Mouse (Mus musculus): Measurements from ENCODE around the gene Kifc3. TPM values are rescaled to one million over a fixed set of nuclear protein-coding genes. Genes with fewer than 3 reads are reported as not detected.

Kifc3 gene
- polyA plus RNA-seq, 2 experiments = 12.7 to 25.9 TPM

- DNase-seq (ENCODE audit: low spot score) (no peak), ATAC-seq (ENCODE audit: low FRiP score, low read depth) (no peak)
- Histone ChIP-seq H3K27ac (replicated peaks; ENCODE audit: low read depth, low read length) (no peak overlapping the region), H3K36me3 (ENCODE audit: control insufficient read depth, insufficient read depth, low read length) (peaks cover 3% of the 10 kb centered on the region), H3K4me2 (replicated peaks; ENCODE audit: low read depth, low read length, severe bottlenecking) (no peak overlapping the region), H3K9me3 (ENCODE audit: control insufficient read depth, low read length) (no peaks in the 10 kb centered on the region), H3K27me3 (ENCODE audit: control insufficient read depth, insufficient read depth, low read length) (no peaks in the 10 kb centered on the region), H3K4me3 (replicated peaks; ENCODE audit: low read length) (no peak overlapping the region), H3K4me1 (ENCODE audit: control insufficient read depth, insufficient read depth, low read length) (no peaks in the 10 kb centered on the region), H3K9ac (ENCODE audit: low read depth, low read length, severe bottlenecking) (no peak overlapping the region)
- no peak for TF ChIP-seq POLR2A (IDR thresholded peaks at IDR 0.05; ENCODE audit: borderline replicate concordance, extremely low read depth, insufficient read depth, insufficient read length)
- 94% methylated on average over 5 of the region's 5 CpGs for WGBS
Measured at GRCm38 (mm10) chr8:95123455-95123854, 79.2 kb downstream of the Kifc3 start.

- H3K4me1 ChIP-seq (ENCODE audit: control insufficient read depth, insufficient read depth, low read length) = no peaks in the 10 kb centered on the region
- DNase-seq (ENCODE audit: low spot score) (peak; percentile 54), ATAC-seq (ENCODE audit: low FRiP score, low read depth) (no peak)
- H3K9me3 ChIP-seq (ENCODE audit: control insufficient read depth, low read length) = no peaks in the 10 kb centered on the region
- H3K27me3 ChIP-seq (ENCODE audit: control insufficient read depth, insufficient read depth, low read length) = no peaks in the 10 kb centered on the region
- no peak overlapping the region for H3K4me2 ChIP-seq (replicated peaks; ENCODE audit: low read depth, low read length, severe bottlenecking)
- H3K4me3 ChIP-seq (replicated peaks; ENCODE audit: low read length) = no peak overlapping the region
- H3K9ac ChIP-seq (ENCODE audit: low read depth, low read length, severe bottlenecking) = no peak overlapping the region
- peaks cover 4% of the 10 kb centered on the region; the same call in 1 of the 2 replicates for H3K36me3 ChIP-seq (ENCODE audit: control insufficient read depth, insufficient read depth, low read length)
- no peak for TF ChIP-seq POLR2A (IDR thresholded peaks at IDR 0.05; ENCODE audit: borderline replicate concordance, extremely low read depth, insufficient read depth, insufficient read length)
- H3K27ac ChIP-seq (replicated peaks; ENCODE audit: low read depth, low read length) = no peak overlapping the region
- 62% methylated on average over 3 of the region's 3 CpGs for WGBS
Measured at GRCm38 (mm10) chr8:95113750-95114149, 88.9 kb downstream of the Kifc3 start.

GRCm38 (mm10) chr8:95113108-95113507 is 89.5 kb downstream of the Kifc3 start:
- no peak overlapping the region for H3K4me2 ChIP-seq (replicated peaks; ENCODE audit: low read depth, low read length, severe bottlenecking)
- no peaks in the 10 kb centered on the region for H3K9me3 ChIP-seq (ENCODE audit: control insufficient read depth, low read length)
- H3K27me3 ChIP-seq (ENCODE audit: control insufficient read depth, insufficient read depth, low read length) = no peaks in the 10 kb centered on the region
- H3K4me3 ChIP-seq (replicated peaks; ENCODE audit: low read length) = no peak overlapping the region
- peaks cover 10% of the 10 kb centered on the region for H3K36me3 ChIP-seq (ENCODE audit: control insufficient read depth, insufficient read depth, low read length)
- TF ChIP-seq POLR2A (IDR thresholded peaks at IDR 0.05; ENCODE audit: borderline replicate concordance, extremely low read depth, insufficient read depth, insufficient read length) = no peak
- no peak overlapping the region for H3K9ac ChIP-seq (ENCODE audit: low read depth, low read length, severe bottlenecking)
- ATAC-seq (ENCODE audit: low FRiP score, low read depth) = no peak
- WGBS = 78% methylated on average over 4 of the region's 4 CpGs
- H3K27ac ChIP-seq (replicated peaks; ENCODE audit: low read depth, low read length) = no peak overlapping the region
- DNase-seq (ENCODE audit: low spot score) = no peak
- no peaks in the 10 kb centered on the region for H3K4me1 ChIP-seq (ENCODE audit: control insufficient read depth, insufficient read depth, low read length)

- H3K27me3 ChIP-seq (ENCODE audit: control insufficient read depth, insufficient read depth, low read length) = no peaks in the 10 kb centered on the region
- H3K4me1 ChIP-seq (ENCODE audit: control insufficient read depth, insufficient read depth, low read length) = no peaks in the 10 kb centered on the region
- DNase-seq (ENCODE audit: low spot score) (no peak), ATAC-seq (ENCODE audit: low FRiP score, low read depth) (no peak)
- H3K27ac ChIP-seq (replicated peaks; ENCODE audit: low read depth, low read length) = no peak overlapping the region
- WGBS = 83% methylated on average over 3 of the region's 3 CpGs
- H3K4me2 ChIP-seq (replicated peaks; ENCODE audit: low read depth, low read length, severe bottlenecking) = no peak overlapping the region
- H3K4me3 ChIP-seq (replicated peaks; ENCODE audit: low read length) = no peak overlapping the region
- H3K36me3 ChIP-seq (ENCODE audit: control insufficient read depth, insufficient read depth, low read length) = peaks cover 13% of the 10 kb centered on the region
- H3K9ac ChIP-seq (ENCODE audit: low read depth, low read length, severe bottlenecking) = no peak overlapping the region
- no peak for TF ChIP-seq POLR2A (IDR thresholded peaks at IDR 0.05; ENCODE audit: borderline replicate concordance, extremely low read depth, insufficient read depth, insufficient read length)
- no peaks in the 10 kb centered on the region for H3K9me3 ChIP-seq (ENCODE audit: control insufficient read depth, low read length)
Measured at GRCm38 (mm10) chr8:95112594-95112993, 90.0 kb downstream of the Kifc3 start.

GRCm38 (mm10) chr8:95107306-95107705 is 95.3 kb downstream of the Kifc3 start:
- 85% methylated on average over 13 of the region's 13 CpGs for WGBS
- H3K27me3 ChIP-seq (ENCODE audit: control insufficient read depth, insufficient read depth, low read length) = no peaks in the 10 kb centered on the region
- peaks cover 40% of the 10 kb centered on the region for H3K36me3 ChIP-seq (ENCODE audit: control insufficient read depth, insufficient read depth, low read length)
- no peak for DNase-seq (ENCODE audit: low spot score)
- no peak overlapping the region for H3K27ac ChIP-seq (replicated peaks; ENCODE audit: low read depth, low read length)
- no peak overlapping the region for H3K4me2 ChIP-seq (replicated peaks; ENCODE audit: low read depth, low read length, severe bottlenecking)
- H3K9me3 ChIP-seq (ENCODE audit: control insufficient read depth, low read length) = no peaks in the 10 kb centered on the region
- H3K4me3 ChIP-seq (replicated peaks; ENCODE audit: low read length) = no peak overlapping the region
- no peak for ATAC-seq (ENCODE audit: low FRiP score, low read depth)
- no peak overlapping the region for H3K9ac ChIP-seq (ENCODE audit: low read depth, low read length, severe bottlenecking)
- TF ChIP-seq POLR2A (IDR thresholded peaks at IDR 0.05; ENCODE audit: borderline replicate concordance, extremely low read depth, insufficient read depth, insufficient read length) = no peak
- H3K4me1 ChIP-seq (ENCODE audit: control insufficient read depth, insufficient read depth, low read length) = no peaks in the 10 kb centered on the region

- DNase-seq (ENCODE audit: low spot score) (no peak), ATAC-seq (ENCODE audit: low FRiP score, low read depth) (no peak)
- H3K36me3 ChIP-seq (ENCODE audit: control insufficient read depth, insufficient read depth, low read length) = peaks cover 65% of the 10 kb centered on the region
- no peak overlapping the region for H3K9ac ChIP-seq (ENCODE audit: low read depth, low read length, severe bottlenecking)
- no peak for TF ChIP-seq POLR2A (IDR thresholded peaks at IDR 0.05; ENCODE audit: borderline replicate concordance, extremely low read depth, insufficient read depth, insufficient read length)
- H3K27me3 ChIP-seq (ENCODE audit: control insufficient read depth, insufficient read depth, low read length) = no peaks in the 10 kb centered on the region
- no peaks in the 10 kb centered on the region for H3K9me3 ChIP-seq (ENCODE audit: control insufficient read depth, low read length)
- H3K4me2 ChIP-seq (replicated peaks; ENCODE audit: low read depth, low read length, severe bottlenecking) = no peak overlapping the region
- H3K4me1 ChIP-seq (ENCODE audit: control insufficient read depth, insufficient read depth, low read length) = no peaks in the 10 kb centered on the region
- 80% methylated on average over 4 of the region's 4 CpGs for WGBS
- no peak overlapping the region for H3K4me3 ChIP-seq (replicated peaks; ENCODE audit: low read length)
- H3K27ac ChIP-seq (replicated peaks; ENCODE audit: low read depth, low read length) = no peak overlapping the region
Measured at GRCm38 (mm10) chr8:95101972-95102371, 100.6 kb downstream of the Kifc3 start.

Data from limb, embryonic 14.5 days (tissue).